Mouse (Mus musculus) T-cell, adult 2 months (primary cell): ENCODE data around the gene Cdkn3.
"Not testable (repeated sequence)": the region's sequence is repeated elsewhere in the genome, so short reads cannot be mapped to it uniquely, and the experiment has no call there.

Experiments used
- DNase-seq: peaks from one replicate; pipeline ENCODE4 v3.0.0; 2022; ENCODE audit warnings: low spot score

Gene Cdkn3

DNA sequence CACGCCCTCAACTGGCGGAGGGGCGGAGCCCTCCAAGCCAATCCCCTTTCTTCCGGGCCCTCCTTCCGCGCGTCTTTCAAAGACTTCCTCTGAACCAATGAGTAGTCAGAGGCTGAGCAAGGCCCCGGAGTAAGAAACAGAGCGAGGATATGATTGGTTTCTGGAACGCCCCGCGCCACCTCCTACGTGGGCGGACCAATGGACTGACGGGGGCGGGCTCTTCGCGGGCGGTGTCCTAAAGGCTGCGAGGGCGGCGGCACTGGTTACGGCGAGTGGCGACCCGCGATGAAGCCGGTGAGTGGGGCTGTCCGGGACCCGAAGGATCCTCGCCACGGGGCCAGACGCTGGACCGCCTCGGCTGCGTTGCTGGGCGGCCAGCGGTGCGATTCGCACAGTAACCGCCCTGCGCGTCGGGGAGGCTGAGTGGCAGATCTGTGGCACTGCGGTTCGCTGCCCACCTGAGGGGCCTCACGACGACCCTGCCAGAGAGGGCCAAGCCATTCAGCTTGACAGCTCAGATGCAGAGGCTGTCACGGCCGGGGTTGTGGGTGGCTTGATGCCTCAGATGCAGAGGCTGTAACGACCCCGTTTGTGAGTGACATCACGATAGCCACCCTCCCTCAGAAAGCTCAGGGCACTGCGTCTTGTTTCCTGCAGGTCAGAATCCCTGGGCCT, at the start of gene Cdkn3:
TSS of gene Cdkn3 (plus strand) at position 187 of the 675 bp plus-strand sequence.
- DNase-seq: peak; percentile 93

DNA sequence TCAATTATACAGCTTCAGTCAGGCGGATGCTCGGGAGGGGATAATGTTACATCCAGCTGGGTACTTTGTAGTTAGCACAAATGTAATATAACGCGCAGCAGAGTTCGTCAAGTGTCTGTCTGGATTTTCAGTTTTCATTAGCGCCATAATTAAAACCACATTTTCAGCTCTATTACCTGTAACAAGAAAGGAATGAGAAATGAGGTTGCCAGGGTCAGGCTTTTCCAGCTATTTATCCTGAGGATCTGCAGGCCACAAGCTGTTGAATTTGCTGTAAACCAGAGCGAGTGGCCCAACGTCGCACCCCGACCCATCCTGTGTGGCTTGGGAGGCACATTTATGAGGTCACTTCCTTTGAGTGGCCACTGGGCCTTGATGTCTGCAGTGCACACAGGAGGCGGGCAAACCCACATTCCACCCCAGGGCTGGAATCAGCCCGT, 41.8 kb upstream of the Cdkn3 start:
- DNase-seq: no peak

DNA sequence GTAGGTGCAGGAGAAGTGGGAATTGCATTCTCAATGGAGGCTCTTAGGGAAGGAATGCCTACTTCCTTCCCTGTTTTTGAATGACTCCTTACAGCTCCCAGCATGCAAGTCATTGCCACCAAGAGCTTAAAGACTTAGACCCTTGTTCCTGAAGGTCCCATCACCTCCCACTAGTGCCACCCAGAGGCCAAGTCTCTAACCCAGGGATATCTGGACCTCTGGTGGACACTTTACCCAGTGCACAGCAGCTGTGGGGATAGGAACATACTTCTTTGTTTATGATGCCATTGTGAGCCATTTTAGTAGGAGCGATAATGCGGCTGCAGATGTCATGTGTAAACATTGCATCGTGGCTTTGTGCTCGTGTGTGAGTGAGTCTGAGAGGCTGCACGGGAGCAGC, 38.3 kb upstream of the Cdkn3 start:
- DNase-seq: no peak

DNA sequence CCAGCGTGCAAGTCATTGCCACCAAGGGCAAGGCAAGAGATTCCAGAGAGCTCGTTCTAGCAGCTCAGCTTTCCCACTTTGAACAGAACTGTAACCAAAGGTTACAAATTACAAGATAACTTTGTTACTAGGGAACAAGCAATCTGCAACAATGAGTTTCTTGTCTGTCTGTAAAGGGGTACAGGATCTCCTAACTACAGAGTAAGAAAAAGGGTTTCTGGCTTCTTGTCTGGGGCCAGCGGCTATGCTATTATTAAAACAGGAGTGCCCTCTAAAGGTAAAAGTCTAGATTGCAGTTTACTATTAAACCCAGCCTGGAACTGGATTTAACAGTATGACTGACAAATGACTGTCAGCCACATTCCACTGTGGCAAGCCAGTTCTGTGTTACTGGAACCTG, 36.5 kb upstream of the Cdkn3 start:
- DNase-seq: no peak

DNA sequence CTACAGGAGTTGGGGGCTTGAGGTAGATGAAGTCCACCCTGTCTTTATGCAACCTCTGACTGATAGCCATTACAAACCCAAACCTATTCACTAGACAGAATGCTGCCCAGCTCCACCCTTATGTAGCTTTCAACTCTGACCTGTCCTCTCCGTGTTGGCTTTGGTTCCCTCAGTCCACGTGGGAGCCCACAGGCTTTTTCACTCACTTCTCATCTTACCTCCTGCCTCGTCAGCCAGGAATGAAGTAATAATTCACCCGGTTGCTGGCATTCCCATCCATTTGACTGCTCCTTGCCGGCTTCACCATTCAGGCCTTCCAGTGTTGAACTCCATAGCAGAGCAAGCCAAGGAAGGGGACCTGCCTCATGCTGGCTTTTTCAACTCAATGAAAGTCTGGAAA, 35.4 kb upstream of the Cdkn3 start:
- no peak for DNase-seq

DNA sequence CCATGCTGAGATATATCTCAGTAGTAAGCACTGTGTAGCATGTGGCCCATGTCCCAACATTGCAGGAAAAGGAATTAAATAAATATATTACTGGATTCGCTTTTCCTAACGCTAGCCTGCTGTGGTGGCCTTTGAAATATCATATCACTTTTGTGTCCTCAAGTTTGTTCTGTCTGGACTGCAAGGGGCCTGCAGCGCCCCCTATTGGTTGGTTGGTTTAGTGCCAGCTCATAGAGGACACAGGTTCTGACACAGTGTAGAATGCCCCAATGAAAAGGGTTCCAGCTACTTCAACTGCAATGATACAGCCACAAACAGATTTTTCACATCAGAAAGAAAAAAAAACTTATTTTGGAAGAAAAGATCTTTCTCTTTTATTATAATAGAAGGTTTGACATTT, 34.6 kb upstream of the Cdkn3 start:
- no peak for DNase-seq

DNA sequence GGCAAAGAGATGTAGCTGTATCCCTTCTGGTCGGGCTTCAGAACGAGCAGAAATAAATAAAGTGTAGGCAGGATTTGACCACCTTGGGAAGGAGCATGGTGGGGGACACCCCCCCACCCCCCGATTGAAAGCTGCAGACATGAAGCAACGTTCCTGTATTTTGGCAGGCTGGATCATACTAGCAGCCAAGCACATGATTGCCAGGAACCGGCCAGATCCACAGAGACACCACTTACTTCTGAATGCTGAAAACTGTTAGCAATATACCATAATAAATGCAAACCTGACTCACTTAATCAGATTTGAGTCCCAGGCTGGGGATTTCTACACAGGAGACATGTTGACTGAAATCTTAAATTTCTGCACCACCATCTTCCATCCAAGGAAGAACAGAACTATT, 26.1 kb upstream of the Cdkn3 start:
- no peak for DNase-seq

DNA sequence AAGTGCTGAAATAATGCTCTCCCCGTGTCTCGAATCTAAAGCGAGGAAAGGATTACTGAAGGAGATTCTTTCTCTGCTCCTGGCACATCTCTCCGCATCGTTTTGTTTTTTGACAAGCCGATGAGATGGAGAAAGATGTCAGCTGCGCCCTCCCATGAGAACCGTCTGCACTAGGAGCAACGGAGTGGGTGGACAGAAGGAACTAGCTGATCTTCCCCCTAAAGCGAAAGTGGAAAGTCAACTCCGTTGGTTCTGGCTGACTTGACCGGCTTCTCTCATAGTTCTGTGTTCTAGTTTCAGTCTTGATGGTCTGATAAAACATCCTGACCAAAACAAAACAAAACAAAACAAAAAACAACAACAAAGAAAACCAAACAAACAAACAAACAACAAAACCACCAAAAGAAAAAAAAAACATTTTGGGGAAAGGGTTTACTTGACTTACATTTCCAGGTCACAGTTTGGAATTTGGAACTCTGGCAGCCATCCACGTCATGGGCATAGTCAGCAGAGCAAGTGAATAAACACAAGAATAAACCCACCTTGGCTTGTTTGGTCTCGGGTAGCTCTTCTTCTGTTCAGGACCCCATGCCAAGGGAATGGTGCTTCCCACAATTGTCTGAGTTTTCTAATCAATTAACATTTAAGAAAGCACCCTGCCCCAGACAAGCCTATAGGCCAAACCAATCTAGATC, 25.4 kb upstream of the Cdkn3 start:
- no peak for DNase-seq

DNA sequence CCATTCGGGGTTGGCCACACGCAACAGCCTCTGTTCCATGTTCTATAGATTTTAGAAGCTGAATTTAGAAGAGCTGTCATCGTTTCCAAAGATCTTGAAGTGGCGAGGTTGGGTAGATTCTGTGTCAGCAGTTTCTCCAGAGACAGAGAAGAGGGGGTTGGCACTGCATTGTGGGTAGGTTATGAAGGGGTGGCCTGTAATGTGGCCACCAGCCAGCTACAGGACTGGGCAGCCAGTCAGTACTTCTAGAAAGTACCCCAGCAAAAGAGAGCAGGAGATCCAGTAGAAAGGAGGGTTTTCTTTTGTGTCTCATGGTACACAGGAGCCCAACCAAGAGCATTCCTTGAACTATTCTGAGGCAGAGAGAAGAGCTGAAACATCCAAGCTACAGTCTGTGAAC, 24.0 kb upstream of the Cdkn3 start:
- no peak for DNase-seq

DNA sequence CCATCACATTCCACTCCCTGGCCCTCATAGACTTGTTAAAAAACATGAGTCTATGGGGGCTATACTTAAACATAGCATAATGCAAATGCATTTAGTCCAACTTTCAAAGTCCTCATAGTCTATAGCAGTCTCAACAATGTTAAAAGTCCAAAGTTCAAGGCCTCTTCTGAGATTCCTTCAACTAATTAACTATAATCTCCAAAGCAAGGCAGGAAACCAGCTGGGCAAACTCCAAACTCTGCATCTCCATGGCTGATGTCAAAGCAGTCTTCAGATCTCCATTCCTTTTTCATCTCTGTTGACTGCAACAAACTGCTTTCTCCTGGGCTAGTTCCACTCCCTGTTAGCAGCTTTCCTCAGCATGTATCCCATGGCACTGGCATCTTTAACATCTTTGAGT, 23.0 kb upstream of the Cdkn3 start:
- DNase-seq: not testable (repeated sequence)

DNA sequence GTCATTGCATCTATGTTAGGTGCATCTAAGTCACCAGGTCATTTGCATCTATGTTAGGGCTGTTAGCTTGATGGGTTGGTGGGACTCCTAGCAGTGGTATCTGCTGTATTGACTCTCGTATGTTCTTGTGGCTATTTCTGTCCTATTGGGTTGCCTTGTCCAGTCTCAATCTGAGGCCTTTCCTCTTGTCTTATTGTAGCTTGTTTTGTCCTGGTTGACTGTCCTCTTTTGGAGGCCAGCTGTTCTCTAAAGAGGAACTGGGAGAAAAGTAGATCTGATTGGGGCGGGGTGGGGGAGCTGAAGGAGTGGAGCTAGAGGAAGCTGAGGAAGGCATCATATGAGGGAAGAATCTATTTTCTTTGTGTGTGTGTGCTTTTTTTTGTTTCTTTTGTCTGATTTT, 17.7 kb upstream of the Cdkn3 start:
- no peak for DNase-seq

DNA sequence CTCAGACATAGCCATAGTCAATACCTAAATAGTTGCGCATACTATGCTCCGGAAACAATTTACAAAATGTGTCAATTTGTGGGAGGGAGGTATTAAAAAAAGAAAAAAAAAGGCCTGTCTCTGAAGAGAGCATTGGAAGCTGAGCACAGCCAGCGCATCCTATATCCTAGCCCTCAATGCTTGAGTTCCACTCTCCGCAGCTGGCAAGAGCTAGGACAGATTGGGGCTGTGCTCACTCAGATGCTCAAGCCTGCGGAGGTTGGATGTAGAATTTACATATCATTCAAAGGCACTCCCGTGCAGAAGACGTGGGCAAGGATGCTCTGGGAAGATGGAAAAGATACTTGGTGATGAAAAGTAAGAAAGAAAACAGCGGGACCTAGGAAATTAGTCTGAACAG, 14.9 kb upstream of the Cdkn3 start:
- no peak for DNase-seq

DNA sequence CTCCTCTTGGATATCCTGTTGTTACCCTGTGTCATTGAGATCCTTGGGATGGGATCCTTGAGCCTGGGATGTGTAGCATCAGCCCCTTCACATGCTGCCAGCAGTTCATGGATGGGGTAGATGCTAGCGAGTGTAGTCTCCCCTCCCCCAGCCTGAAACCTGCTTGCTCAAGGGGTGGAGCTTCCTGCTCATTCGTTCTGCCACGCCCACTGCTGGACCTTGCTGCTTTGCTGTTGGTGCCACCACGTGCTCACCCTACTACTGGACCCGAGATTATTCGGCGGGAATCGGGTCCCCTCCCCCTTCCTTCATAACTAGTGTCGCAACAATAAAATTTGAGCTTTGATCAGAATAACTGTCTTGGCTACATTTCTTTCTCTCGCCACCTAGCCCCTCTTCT, 6.0 kb upstream of the Cdkn3 start:
- DNase-seq: not testable (repeated sequence)

DNA sequence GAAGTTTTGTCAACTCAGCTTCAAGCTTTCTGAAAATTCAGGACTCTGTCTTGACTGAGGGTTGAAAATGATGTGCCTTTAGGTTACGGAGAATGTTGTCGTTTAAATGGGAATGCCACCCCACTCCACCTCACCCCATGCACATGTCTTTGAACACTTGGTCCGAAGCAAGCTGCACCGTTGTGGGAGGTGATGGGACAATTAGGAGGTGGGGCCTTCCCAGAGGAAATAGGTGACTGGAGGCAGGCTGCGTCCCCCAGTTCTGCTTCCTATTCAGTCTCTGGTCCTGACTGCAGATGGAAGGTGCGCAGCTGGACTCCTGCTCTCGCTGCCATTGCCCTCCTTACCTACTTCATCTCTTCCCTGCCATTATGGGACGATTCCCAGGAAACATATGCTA, 4.5 kb upstream of the Cdkn3 start:
- DNase-seq: no peak

DNA sequence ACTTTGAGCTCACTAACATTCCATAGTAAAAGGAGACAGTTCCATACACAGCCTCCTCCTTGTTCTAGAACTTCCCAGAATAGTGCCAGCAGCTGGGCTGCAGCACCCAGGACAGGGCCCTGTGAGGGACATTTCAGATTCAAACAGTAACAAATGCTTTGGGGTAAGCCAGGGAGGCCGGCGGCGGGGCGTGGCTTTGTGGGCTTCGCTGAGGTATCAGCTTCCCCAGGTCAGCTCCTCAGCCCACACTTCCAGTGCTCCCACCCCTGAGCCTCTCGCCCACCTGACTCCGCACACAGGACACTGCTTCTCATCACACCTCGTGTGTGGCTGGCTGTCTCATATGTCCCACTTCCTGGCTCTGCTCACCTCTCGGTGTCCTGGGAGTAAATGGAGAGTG, 2.6 kb upstream of the Cdkn3 start:
- DNase-seq: no peak

DNA sequence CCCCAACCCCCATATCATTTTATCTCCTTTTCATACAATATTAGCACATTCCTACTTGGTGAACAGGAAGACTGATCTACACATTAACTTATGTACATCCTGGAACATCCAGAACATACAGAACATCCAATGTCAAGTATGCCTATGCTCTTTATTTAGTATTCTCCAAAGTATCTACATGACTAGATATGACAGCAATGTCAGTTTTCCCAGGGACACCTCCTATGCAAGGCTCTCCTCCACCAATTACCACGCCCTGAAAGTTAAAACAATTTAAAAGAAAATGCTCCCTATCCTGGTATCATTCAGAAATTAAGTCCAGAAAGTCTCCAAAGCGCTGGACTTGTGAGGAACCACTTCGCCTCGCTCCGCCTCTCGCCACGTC, 379 bp upstream of the Cdkn3 start:
- DNase-seq: no peak

DNA sequence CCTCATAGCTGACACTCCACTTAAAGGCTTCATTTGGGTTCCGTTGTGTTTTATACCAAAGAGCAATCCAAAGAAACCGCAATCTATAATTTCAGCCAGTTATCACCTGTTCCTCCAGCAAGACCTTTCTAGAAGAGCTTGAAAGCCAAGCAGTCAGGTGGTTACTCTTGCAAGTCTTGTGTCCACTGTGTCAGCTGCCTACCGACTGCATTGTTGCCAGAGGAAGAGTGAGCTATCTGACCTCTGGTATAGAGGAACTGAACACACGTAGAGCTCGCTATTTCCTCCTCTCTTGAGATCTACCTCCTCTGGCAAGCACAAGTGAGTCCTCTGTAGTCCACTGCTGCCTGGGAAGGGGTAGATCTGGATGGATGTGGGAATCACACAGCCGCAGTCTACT, 845 bp downstream of the Cdkn3 start:
- DNase-seq: no peak

DNA sequence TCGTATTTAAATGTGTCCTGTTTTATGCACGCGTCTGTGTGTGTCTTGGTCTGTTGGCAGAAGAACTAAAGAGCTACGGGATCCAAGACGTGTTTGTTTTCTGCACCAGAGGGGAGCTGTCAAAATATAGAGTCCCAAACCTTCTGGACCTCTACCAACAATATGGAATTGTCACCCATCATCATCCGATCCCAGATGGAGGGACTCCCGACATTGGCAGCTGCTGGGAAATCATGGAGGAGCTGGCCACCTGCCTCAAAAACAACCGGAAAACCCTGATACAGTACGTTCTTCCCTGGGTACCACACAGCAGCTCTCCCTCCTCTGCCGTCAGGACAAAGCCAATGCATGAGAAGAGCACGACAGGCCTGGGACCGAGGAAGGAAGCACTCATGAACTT, 6.8 kb downstream of the Cdkn3 start:
- DNase-seq: no peak

DNA sequence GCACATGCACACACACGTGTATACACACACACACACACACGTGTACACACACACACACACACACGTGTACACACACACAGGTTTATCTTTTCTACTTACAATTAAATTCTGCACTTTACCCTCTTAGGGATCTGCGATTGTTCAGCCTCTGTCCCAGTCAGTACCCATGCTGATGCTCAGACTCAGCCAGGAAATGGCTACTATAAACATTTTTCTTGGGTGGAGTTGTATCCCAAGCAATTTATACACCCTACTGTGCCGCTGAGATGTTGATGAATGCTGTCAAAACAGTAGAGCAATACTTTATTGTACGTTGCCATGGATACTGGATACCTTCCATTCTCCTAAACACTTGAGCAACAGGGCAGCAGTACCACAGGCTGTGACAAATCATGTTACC, 9.7 kb downstream of the Cdkn3 start:
- DNase-seq: no peak

DNA sequence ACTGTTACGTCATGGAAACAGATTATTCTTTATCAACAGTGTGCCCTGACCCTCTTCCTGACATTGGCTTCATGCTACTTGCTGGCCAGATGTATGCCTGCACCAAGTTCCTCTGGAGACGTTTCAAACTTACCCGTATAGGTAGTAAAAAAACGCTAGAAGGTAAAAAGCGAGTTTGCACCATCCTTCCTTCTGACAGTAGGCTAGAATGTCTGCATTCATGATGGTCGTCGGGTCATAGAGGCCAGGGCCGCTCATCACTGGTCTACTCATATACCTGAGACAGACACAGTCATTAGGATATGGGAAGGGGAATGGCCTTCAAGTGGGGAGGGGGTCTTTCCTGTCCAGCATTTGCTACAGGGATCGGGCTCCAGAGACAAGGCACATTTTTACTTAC, 18.4 kb downstream of the Cdkn3 start:
- DNase-seq: no peak

DNA sequence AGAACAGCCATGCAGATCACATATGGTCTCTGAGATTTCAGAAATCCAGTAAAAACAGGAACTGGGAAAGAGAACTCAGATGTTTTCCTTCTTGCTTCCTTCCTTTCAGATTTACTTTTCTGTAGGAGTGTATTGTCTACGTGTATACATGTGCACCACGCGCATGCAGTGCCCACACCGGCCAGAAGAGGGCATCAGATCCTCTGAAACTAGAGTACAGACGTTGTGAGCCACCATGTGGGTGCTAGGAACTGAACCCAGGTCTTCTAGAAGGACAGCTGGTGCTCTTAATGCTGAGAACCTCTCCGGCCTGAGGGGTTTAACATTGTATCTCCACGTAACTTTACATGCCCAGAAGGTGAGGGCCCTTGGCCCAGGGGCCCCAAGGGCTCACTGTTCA, 18.9 kb downstream of the Cdkn3 start:
- peak; percentile 13 for DNase-seq

DNA sequence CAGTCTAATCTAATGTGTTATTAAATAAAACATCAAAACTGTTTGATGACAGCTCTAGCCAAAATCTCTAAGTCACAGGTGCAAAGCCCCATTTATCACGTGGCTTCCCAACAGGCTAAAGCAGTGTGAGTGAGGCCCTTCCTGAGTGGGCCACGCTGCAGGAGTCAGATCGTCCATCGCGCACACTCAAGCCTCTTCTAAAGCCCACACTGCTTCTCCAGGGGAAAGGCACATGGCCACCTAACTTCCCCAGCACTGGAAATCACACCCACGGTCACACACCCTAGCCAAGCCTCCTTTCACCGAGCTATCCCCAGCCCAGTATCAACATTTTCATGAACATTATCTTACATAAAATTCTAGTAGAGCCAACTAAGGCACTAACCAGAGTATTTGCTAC, 20.7 kb downstream of the Cdkn3 start:
- DNase-seq: no peak

DNA sequence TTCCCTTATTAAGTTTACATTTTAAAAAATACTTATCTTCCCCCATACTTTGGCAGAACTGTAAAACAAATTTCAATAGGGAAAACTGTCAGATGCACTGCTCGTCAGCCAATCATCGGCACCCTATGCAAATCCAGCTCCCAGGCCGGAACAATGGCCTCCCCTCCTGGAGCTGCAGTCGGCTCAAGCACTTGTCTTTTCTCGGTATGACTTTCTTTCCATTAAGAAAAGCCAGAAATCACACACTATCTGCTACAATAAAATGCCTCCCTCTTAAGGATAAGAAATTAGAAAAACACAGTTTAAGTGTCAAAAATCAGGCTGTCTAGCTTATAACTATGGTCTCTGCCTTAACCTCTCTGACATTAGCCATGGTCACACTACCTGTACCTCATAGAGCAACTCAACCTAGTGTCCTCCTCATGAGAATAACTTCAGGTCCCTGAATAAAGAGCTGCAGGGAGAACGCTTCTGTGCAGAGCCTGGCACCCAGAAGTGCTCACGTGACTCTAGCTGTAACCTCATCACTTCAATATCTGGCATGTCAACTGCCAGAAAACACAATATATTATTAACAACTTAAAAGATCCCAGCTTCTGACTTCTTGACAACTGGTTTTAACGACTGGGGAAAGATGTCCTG, 22.0 kb downstream of the Cdkn3 start:
- DNase-seq: no peak
